Mouse (Mus musculus) brown adipose tissue, adult 24 weeks (tissue): ENCODE measurements around the gene Sirpa. TPM values are rescaled to one million over a fixed set of nuclear protein-coding genes. Genes with fewer than 3 reads are reported as not detected.

Experiments
- H3K27ac ChIP-seq: fragments of 200-500 bp; replicated peaks from 2 replicates; pipeline ENCODE4 v1.5.1; 2012; ENCODE audit warnings: low read depth, mild to moderate bottlenecking, low read length
- H3K4me1 ChIP-seq: fragments of 200-500 bp; 2 replicates; pipeline ENCODE4 v1.6.1; 2012; ENCODE audit warnings: low read length, mixed read lengths; ENCODE audit not compliant: control insufficient read depth, insufficient read depth, insufficient read length
- H3K4me3 ChIP-seq: fragments of 200-500 bp; 2 replicates; pipeline ENCODE4 v1.5.1; 2012; ENCODE audit warnings: low read depth, mild to moderate bottlenecking, low read length, moderate library complexity; ENCODE audit not compliant: insufficient read depth
- polyA plus RNA-seq: library from polyadenylated mRNA; stranded (reverse); fragments of >200 nt; gene quantifications from 2 replicates; pipeline ENCODE4 v1.2.4, GENCODE M21; 2012; ENCODE audit not compliant: missing spikeins, insufficient read depth, insufficient read length

Gene Sirpa
- polyA plus RNA-seq, 1 experiment: 11.9 TPM

- Histone ChIP-seq H3K4me1 (no peaks in the 10 kb centered on the region), H3K4me3 (no peak overlapping the region), H3K27ac (no peak overlapping the region)
These were observed 37.3 kb downstream of the Sirpa start for GRCm38 (mm10) chr2:129629786-129630531.

GRCm38 (mm10) chr2:129630532-129630886 is 37.9 kb downstream of the Sirpa start:
- no peak overlapping the region for H3K27ac ChIP-seq
- no peak overlapping the region for H3K4me3 ChIP-seq
- H3K4me1 ChIP-seq: no peaks in the 10 kb centered on the region

GRCm38 (mm10) chr2:129630978-129631660 is 38.5 kb downstream of the Sirpa start:
- Histone ChIP-seq H3K27ac (no peak overlapping the region), H3K4me1 (no peaks in the 10 kb centered on the region), H3K4me3 (no peak overlapping the region)

GRCm38 (mm10) chr2:129632324-129632723 is 39.7 kb downstream of the Sirpa start:
- H3K4me3 ChIP-seq: no peak overlapping the region
- no peak overlapping the region for H3K27ac ChIP-seq
- no peaks in the 10 kb centered on the region for H3K4me1 ChIP-seq

GRCm38 (mm10) chr2:129633077-129633732 is 40.6 kb downstream of the Sirpa start:
- peak overlapping the region; percentile 58 for H3K27ac ChIP-seq
- no peak overlapping the region for H3K4me3 ChIP-seq
- H3K4me1 ChIP-seq: no peaks in the 10 kb centered on the region

GRCm38 (mm10) chr2:129633982-129634381 is 41.3 kb downstream of the Sirpa start:
- no peaks in the 10 kb centered on the region for H3K4me1 ChIP-seq
- no peak overlapping the region for H3K27ac ChIP-seq
- no peak overlapping the region for H3K4me3 ChIP-seq

GRCm38 (mm10) chr2:129652616-129653015 is 60.0 kb downstream of the Sirpa start:
- no peaks in the 10 kb centered on the region for H3K4me1 ChIP-seq
- no peak overlapping the region for H3K4me3 ChIP-seq
- no peak overlapping the region for H3K27ac ChIP-seq

- H3K27ac ChIP-seq: no peak overlapping the region
- H3K4me1 ChIP-seq: no peaks in the 10 kb centered on the region
- no peak overlapping the region for H3K4me3 ChIP-seq
These were observed 61.0 kb downstream of the Sirpa start for GRCm38 (mm10) chr2:129653632-129654031.

- Histone ChIP-seq H3K27ac (no peak overlapping the region), H3K4me1 (no peaks in the 10 kb centered on the region), H3K4me3 (no peak overlapping the region)
These were observed 61.8 kb downstream of the Sirpa start for GRCm38 (mm10) chr2:129654233-129654950.

- Histone ChIP-seq H3K4me3 (no peak overlapping the region), H3K27ac (no peak overlapping the region), H3K4me1 (no peaks in the 10 kb centered on the region)
These were observed 62.4 kb downstream of the Sirpa start for GRCm38 (mm10) chr2:129655033-129655432.

- no peak overlapping the region for H3K4me3 ChIP-seq
- no peak overlapping the region for H3K27ac ChIP-seq
- H3K4me1 ChIP-seq: no peaks in the 10 kb centered on the region
These were observed 66.2 kb downstream of the Sirpa start for GRCm38 (mm10) chr2:129658796-129659195.

- H3K4me3 ChIP-seq: no peak overlapping the region
- H3K4me1 ChIP-seq: no peaks in the 10 kb centered on the region
- no peak overlapping the region for H3K27ac ChIP-seq
These were observed 67.4 kb downstream of the Sirpa start for GRCm38 (mm10) chr2:129660020-129660419.

- H3K4me1 ChIP-seq: no peaks in the 10 kb centered on the region
- H3K4me3 ChIP-seq: no peak overlapping the region
- H3K27ac ChIP-seq: no peak overlapping the region
These were observed 69.8 kb downstream of the Sirpa start for GRCm38 (mm10) chr2:129662484-129662883.

GRCm38 (mm10) chr2:129671911-129672310 is 79.3 kb downstream of the Sirpa start:
- Histone ChIP-seq H3K4me3 (no peak overlapping the region), H3K4me1 (no peaks in the 10 kb centered on the region), H3K27ac (no peak overlapping the region)

GRCm38 (mm10) chr2:129674935-129675634 is 82.5 kb downstream of the Sirpa start:
- Histone ChIP-seq H3K27ac (no peak overlapping the region), H3K4me1 (no peaks in the 10 kb centered on the region), H3K4me3 (no peak overlapping the region)
